Mouse (Mus musculus) cortical plate, adult 2 months (tissue): Measurements from ENCODE around the gene Brf1. TPM values are rescaled to one million over a fixed set of nuclear protein-coding genes. Genes with fewer than 3 reads are reported as not detected.
A peak's percentile ranks its signal among the peaks of the same experiment; 100 is the strongest.

Source experiments
- H3K27ac ChIP-seq: fragments of 200-500 bp; 2 replicates; pipeline ENCODE4 v1.5.1; 2012; ENCODE audit warnings: low read length, control low read depth, inconsistent platforms; ENCODE audit not compliant: insufficient read depth
- H3K4me1 ChIP-seq: fragments of 200-500 bp; 2 replicates; pipeline ENCODE4 v1.6.1; 2011; ENCODE audit warnings: low read length; ENCODE audit not compliant: control insufficient read depth, insufficient read depth
- H3K4me3 ChIP-seq: fragments of 200-500 bp; 2 replicates; pipeline ENCODE4 v1.5.1; 2011; ENCODE audit warnings: mild to moderate bottlenecking, low read length, control low read depth; ENCODE audit not compliant: insufficient read depth
- CTCF ChIP-seq: fragments of 200-500 bp; IDR thresholded peaks from 2 replicates; pipeline ENCODE4 v1.5.1; 2011; ENCODE audit warnings: mild to moderate bottlenecking, control low read depth, low read length; ENCODE audit not compliant: insufficient read depth; ENCODE audit errors: extremely low read depth
- POLR2A ChIP-seq: fragments of 200-500 bp; IDR thresholded peaks from 2 replicates; pipeline ENCODE4 v1.6.1; 2011; ENCODE audit warnings: mild to moderate bottlenecking, low read length, control low read depth; ENCODE audit not compliant: insufficient read depth; ENCODE audit errors: extremely low read depth
- polyA plus RNA-seq: library from polyadenylated mRNA; depleted of rRNA; stranded (reverse); fragments of >200 nt; gene quantifications from 2 replicates; pipeline ENCODE4 v1.2.3, GENCODE M21; 2012

Brf1 gene
- polyA plus RNA-seq, 1 experiment = 38.8 TPM

DNA sequence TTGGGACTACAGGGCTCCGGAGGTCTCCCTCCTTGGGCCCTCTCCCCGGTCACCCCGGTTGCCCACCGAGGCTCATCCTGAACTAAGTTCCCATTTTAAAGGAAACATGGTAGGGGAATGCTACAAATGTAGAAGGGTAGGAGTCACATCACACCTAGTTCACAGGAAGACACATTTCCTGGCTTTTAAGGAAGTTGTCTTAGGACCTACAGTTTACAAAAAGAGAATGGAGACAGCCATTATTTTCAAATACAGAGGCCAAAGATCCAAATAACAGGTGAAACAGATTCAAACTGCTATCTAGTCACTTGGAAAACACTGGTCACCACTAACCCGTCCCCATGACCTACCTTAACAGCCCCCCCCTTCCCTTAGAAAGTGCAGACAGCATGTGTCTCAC, 11.9 kb upstream of the Brf1 start:
- TF ChIP-seq POLR2A = no peak
- no peak for TF ChIP-seq CTCF
- Histone ChIP-seq H3K4me1 (peaks cover 4% of the 10 kb centered on the region), H3K27ac (peak overlapping the region; percentile 72), H3K4me3 (no peak overlapping the region)

DNA sequence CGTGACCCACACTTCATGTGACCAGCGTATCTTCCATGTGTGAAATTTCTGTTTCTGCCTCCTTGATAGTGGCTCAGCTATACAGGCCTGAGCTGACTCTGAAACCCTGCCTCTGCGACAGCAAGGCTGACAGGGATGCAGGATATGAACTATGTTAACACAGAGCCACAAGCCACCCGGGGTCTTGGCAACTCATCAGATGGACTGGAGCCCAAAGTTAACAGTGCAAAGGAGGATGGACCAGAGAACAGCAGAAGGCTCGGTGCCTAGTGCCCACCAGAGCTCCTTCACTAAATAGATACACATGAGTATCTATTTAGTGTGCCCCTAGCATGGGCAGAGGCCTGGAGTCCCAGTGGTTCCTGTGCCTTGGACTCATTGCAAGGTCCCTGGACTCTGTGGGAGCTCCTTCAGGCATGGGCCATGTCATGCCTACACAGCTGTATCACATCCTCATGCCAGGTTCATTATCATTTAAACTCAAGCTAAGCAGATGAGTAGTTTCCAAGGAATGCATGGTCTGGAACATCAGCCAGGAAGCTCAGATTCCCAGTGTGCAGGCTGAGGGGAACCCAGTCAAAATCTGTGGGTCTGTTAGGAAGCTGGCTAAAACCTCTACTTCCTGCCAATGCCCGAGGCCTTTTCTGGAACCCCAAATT, 11.3 kb upstream of the Brf1 start:
- Histone ChIP-seq H3K4me3 (no peak overlapping the region), H3K4me1 (peaks cover 2% of the 10 kb centered on the region; the same call in 1 of the 2 replicates), H3K27ac (peak overlapping the region; percentile 72)
- TF ChIP-seq POLR2A (no peak), CTCF (no peak)

- TF ChIP-seq POLR2A (no peak), CTCF (peak; percentile 74)
- H3K4me1 ChIP-seq = no peaks in the 10 kb centered on the region
- no peak overlapping the region for H3K4me3 ChIP-seq
- no peak overlapping the region for H3K27ac ChIP-seq
Observed at GRCm38 (mm10) chr12:113004993-113005392, 4.5 kb upstream of the Brf1 start.

GRCm38 (mm10) chr12:113004011-113004410, 3.5 kb upstream of the Brf1 start:
- Histone ChIP-seq H3K4me3 (no peak overlapping the region), H3K27ac (no peak overlapping the region), H3K4me1 (no peaks in the 10 kb centered on the region; the same call in 1 of the 2 replicates)
- no peak for TF ChIP-seq CTCF
- no peak for TF ChIP-seq POLR2A

DNA sequence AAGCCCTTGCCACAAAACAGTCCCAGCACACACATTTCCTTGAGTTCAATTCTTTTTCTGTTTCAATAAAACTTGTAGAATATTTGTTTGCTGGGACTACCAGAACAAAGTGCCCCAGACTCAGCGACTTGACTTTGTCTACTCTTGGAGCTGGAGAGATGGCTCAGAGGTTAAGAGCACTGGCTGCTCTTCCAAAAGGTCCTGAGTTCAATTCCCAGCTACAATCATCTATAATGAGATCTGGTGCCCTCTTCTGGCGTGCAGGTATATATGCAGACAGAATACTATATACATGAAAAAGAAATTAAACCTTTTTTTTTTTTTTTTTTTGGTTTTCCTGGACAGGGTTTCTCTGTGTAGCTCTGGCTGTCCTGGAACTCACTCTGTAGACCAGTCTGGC, 2.2 kb upstream of the Brf1 start:
- Histone ChIP-seq H3K27ac (no peak overlapping the region), H3K4me3 (no peak overlapping the region), H3K4me1 (peaks cover 2% of the 10 kb centered on the region; the same call in 1 of the 2 replicates)
- TF ChIP-seq POLR2A (no peak), CTCF (no peak)

DNA sequence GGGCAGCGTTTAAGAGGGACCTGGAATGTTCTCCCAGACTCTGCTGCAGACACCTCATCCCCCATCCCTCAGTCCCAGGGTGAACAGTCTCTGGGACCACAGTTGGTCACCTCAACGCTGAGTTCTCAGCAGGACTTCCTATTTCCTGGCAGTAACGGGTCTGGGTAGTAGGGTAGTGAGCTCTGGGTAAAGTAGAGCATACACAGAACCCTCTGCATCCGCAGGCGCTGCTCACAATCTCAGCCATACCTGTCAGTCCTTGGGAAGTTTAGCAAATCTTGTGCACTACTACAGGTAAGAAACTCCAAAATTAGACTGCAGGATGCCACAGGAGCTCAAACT, 600 bp upstream of the Brf1 start:
- H3K4me3 ChIP-seq = peak overlapping the region; percentile 93
- peak overlapping the region; percentile 49 for H3K27ac ChIP-seq
- TF ChIP-seq CTCF = no peak
- peak; percentile 11; the same call in 1 of the 2 replicates for TF ChIP-seq POLR2A
- H3K4me1 ChIP-seq = peaks cover 2% of the 10 kb centered on the region; the same call in 1 of the 2 replicates

DNA sequence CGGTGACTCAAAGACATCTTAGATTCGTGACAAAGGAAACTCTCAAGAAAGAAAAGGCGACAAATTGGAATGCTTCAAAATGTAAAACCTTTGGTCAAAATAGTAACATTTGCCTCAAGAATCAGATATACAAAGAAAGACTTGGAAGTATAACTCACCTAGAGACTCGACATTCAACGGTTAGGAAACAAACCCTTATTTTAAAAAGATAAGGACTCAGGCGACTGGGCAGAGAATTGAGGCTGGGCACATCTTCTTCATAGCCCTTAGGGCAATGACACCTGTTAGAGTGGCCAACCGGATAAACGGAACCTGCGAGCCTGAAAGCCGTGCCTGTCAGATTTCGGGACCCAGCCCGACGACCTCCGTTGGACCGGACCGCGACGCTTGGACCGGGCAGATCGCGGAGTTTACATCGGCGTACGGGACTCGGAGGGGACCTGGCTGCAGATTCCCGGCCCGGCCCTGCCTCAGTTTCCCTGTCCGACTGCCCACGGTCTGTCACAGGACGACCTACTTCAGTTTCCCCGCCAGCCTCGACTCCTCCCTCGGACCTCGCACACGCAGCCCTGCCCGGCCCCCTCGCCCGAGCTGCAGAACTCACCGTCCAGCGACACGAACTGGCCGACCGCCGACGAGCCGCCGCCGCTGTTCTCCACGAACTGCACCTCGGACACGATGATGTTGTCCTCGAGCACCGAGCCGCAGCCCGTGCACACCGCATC, 773 bp downstream of the Brf1 start:
- Histone ChIP-seq H3K4me1 (peaks cover 2% of the 10 kb centered on the region; the same call in 1 of the 2 replicates), H3K27ac (peak overlapping the region; percentile 94), H3K4me3 (peak overlapping the region; percentile 93)
- no peak for TF ChIP-seq CTCF
- no peak for TF ChIP-seq POLR2A

DNA sequence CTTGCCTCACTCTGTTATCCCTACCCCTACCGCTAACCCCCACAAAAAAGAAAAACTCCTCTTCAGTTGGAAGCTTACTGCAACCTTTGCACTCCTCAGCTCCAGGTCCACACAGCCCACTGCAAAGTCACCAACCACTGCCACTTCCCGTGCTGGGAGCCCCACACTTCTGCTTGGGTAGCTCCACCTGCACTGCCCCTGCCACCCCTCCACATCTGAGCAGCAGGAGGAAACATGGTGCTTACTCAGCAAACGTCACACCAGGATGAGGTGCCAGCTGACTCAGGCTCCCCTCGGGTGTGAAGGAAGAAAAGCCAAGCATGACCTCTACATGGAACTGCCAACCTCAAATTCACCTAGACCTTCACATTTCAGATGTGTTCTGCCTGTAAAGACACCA, 6.4 kb downstream of the Brf1 start:
- no peak overlapping the region for H3K4me3 ChIP-seq
- TF ChIP-seq POLR2A = no peak
- TF ChIP-seq CTCF = no peak
- H3K27ac ChIP-seq = no peak overlapping the region
- peaks cover 2% of the 10 kb centered on the region; the same call in 1 of the 2 replicates for H3K4me1 ChIP-seq

DNA sequence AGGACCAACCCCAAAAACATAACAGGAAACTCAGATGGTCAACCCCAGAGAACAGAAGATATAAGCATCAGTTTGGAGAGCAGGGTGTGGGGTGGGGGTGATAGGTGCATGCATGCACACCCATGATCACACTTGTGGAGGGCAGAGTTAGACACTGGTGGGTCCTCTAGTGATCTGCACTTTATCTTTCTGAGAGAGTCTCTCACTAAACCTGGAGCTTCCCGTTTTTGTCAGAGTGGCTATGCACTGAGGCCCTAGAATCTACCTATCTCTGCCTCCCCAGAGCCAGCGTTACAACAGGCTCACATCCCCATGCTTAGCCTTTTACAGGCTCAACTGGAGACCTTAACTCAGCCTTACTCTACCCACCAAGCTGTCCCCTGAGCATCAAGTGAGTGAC, 9.1 kb downstream of the Brf1 start:
- H3K4me1 ChIP-seq = no peaks in the 10 kb centered on the region
- TF ChIP-seq POLR2A (no peak), CTCF (no peak)
- H3K4me3 ChIP-seq = no peak overlapping the region
- H3K27ac ChIP-seq = no peak overlapping the region
